Mouse (Mus musculus): ENCODE results near the gene Pip5k1c. TPM values are rescaled to one million over a fixed set of nuclear protein-coding genes. Genes with fewer than 3 reads are reported as not detected.

Gene Pip5k1c
- polyA plus RNA-seq, 1 experiment from 2014 or later, result 73.1 TPM

DNA sequence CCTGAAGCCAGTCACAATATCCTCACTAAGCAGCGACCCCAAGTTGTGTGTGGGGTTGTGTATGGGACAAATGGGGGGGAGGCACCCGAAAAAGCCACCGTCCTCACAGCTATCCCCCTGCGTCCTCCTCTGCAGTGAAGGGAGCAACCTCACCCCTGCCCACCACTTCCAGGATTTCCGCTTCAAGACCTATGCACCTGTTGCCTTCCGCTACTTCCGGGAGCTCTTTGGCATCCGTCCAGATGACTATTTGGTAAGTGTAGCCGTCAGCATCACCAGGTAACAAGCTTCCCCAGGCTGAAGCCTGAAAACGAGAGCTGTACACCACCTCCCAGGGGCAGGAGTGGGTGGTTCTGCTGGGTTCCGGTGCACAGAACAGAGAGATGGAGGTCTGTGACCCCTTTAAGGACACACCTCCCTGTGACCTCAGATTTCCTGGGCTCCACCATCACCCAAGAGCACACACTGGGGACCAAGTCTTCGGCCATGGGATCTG is 13.5 kb downstream of the Pip5k1c start:
- Histone ChIP-seq H3K27ac (no peak overlapping the region), H3K4me3 (no peak overlapping the region), H3K4me2 (no peak overlapping the region), H3K9ac (no peak overlapping the region), H3K27me3 (no peaks in the 10 kb centered on the region), H3K36me3 (ENCODE audit: poor library complexity, severe bottlenecking) (peaks cover 58% of the 10 kb centered on the region), H3K4me1 (peaks cover 16% of the 10 kb centered on the region), H3K9me3 (replicated peaks) (no peaks in the 10 kb centered on the region)
- 91% methylated on average over 12 of the region's 12 CpGs for WGBS
- no peak for ATAC-seq

DNA sequence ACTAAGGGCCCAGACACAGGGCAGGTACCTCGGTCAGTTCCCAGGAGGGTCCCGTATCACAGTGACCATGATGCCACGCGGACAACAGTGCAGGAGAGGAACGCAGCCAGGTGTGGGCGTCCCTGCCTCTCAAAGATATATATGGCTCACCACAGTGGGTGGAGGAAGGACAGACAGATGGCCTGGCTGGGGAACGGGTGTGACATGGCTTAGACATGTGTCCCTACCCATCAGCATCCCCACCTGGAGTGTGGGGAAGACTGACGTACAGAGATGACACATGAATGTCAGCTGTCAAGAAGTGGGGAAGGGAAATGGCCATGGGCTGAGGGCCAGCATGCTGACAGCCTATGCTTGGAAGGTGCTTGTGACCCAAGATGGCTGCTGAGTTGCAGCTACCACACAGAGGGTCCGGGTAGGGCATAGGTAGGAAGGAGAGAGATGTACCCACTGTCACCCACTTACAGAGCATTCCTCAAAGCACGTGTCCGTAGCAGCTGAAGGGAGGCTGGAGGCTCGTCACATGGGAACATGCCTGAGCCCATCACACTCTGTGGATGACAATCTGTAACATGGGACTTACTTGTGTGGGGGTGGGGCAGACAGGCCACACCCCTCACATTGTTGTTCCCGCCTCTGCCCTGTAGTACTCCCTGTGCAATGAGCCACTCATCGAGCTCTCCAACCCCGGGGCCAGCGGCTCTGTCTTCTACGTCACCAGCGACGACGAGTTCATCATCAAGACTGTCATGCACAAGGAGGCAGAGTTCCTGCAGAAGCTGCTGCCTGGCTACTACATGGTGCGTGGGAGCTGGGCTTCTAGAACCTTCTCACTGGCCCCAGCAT is 14.3 kb downstream of the Pip5k1c start:
- Histone ChIP-seq H3K9me3 (replicated peaks) (no peaks in the 10 kb centered on the region), H3K4me3 (no peak overlapping the region), H3K27me3 (no peaks in the 10 kb centered on the region), H3K9ac (no peak overlapping the region), H3K36me3 (ENCODE audit: poor library complexity, severe bottlenecking) (peaks cover 66% of the 10 kb centered on the region), H3K4me2 (no peak overlapping the region), H3K27ac (no peak overlapping the region), H3K4me1 (peaks cover 14% of the 10 kb centered on the region)
- no peak for ATAC-seq
- 95% methylated on average over 21 of the region's 21 CpGs for WGBS

DNA sequence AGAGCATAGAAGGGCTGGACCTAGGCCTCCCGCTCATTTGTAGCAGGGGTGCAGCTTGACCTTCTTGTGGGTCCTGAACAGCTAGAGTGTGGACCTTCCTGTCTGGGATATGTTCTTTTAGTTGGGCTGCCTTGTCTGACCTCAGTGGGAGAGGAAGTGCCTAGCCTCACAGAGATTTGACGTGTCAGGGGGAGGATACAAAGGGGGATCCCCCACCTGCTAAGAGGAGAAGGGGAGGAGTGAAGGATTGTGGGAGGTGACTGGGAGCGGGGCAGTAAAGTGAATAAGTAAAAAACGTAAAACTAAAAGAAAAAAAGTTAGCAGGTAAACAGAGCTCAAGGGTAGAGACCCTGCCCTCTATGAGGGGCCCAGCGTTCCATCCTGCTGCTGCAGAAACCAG is 16.8 kb downstream of the Pip5k1c start:
- 90% methylated on average over 5 of the region's 5 CpGs for WGBS
- Histone ChIP-seq H3K36me3 (ENCODE audit: poor library complexity, severe bottlenecking) (peaks cover 91% of the 10 kb centered on the region), H3K9ac (no peak overlapping the region), H3K4me1 (no peaks in the 10 kb centered on the region), H3K27me3 (no peaks in the 10 kb centered on the region), H3K9me3 (replicated peaks) (no peaks in the 10 kb centered on the region), H3K4me2 (no peak overlapping the region), H3K4me3 (no peak overlapping the region), H3K27ac (no peak overlapping the region)
- ATAC-seq, result no peak

DNA sequence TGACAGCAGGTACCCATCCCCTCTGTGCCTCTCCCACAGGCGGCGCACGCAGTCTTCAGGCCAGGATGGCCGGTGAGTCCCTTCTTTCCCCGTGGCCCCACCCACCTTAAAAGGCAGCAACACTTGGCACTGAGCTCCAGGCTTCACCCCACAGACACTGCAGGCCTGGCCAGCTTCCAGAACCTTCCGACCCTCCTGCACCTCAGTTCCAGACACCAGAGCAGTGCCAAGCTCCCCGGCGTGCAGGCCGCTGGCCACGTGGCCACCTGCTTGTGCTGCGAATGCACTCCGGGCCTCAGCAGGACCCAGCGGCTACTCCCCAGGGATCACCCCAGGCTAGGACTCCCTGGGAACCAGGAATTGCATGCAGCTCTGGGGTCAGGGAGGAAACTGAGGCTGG is 20.8 kb downstream of the Pip5k1c start:
- no peak for ATAC-seq
- Histone ChIP-seq H3K36me3 (ENCODE audit: poor library complexity, severe bottlenecking) (peaks cover 94% of the 10 kb centered on the region), H3K4me2 (no peak overlapping the region), H3K27ac (no peak overlapping the region), H3K4me1 (peaks cover 12% of the 10 kb centered on the region), H3K4me3 (no peak overlapping the region), H3K9me3 (replicated peaks) (no peaks in the 10 kb centered on the region), H3K9ac (no peak overlapping the region), H3K27me3 (no peaks in the 10 kb centered on the region)
- 93% methylated on average over 13 of the region's 13 CpGs for WGBS

DNA sequence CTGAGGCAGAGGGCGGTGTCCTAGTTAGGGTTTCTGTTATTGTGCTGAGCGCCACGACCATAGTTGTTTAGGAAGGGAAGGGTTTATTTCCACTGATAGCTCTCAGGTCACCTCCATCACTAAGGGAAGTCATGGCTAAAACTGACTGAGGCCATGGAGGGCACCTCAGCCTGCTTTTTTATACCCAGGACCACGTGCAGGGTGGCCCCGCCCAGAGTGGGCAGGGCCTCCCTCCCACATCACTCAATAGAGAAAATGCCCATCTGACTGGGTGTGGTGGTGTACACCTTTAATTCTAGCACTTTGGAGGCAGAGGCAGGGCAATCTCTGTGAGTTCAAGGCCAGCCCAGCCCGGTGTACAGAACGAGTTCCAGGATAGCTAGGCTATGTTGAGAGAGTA is 21.4 kb downstream of the Pip5k1c start:
- ATAC-seq, result no peak
- Histone ChIP-seq H3K36me3 (ENCODE audit: poor library complexity, severe bottlenecking) (peaks cover 91% of the 10 kb centered on the region), H3K9ac (no peak overlapping the region), H3K4me2 (no peak overlapping the region), H3K9me3 (replicated peaks) (no peaks in the 10 kb centered on the region), H3K4me3 (no peak overlapping the region), H3K4me1 (peaks cover 19% of the 10 kb centered on the region), H3K27me3 (no peaks in the 10 kb centered on the region), H3K27ac (no peak overlapping the region)
- WGBS, result 82% methylated on average over 7 of the region's 7 CpGs

DNA sequence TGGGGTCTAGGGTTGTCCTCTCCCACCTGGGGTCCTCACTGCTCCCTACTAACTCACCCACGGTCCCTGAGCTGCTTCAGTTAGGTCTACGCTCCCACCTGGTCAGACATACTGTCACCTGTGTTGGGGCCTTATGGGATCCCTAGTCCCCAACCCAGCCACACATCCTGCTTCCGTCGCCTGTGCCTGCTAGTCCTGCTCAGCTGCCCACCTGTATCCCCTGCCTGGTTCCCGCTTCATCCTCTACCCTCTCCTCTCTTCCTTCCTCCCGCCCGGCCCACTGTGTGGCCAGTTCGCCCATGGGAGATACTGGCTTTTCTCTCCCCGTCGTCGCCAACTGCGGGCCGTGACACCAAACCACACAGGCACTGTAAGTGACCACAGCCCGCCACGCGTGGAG is 22.8 kb downstream of the Pip5k1c start:
- Histone ChIP-seq H3K4me3 (no peak overlapping the region), H3K9me3 (replicated peaks) (no peaks in the 10 kb centered on the region), H3K9ac (no peak overlapping the region), H3K27ac (no peak overlapping the region), H3K4me2 (no peak overlapping the region), H3K36me3 (ENCODE audit: poor library complexity, severe bottlenecking) (peaks cover 77% of the 10 kb centered on the region), H3K27me3 (no peaks in the 10 kb centered on the region), H3K4me1 (peaks cover 26% of the 10 kb centered on the region)
- no peak for ATAC-seq
- WGBS, result 94% methylated on average over 16 of the region's 16 CpGs

DNA sequence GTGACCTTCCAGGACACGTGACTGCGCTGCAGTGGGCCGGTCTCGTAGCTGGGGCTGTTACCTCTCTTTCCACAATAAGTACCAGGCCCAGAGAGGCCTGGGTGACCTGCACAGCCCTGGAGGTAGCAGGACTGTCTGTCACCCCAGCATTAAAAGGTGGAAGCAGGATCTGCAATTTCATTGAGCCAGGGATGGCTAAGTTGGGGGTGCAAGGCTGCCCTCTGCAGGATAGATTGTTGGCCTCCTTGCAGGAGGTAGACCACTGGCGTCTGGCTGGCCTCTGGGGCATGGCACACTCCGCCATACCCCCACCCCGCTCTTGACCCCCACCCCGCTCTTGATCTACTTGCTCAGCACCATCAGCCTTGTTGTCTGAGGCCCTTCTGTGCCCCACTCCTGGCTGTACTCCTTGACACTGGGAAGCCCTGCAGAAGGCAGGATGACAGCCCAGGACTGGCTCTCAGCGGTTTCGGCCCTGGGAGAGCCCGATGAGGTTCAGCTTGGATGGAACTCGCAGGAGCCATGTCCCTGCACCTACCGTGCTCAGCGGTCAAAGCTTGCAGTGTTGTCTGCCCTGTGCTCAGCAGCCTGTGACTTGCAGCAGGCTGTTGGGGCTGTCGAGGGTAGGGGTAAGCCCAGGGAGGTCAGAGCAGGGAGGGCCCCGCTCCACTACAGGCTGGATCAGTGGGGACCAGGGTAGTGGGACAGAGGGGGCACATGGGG is 23.7 kb downstream of the Pip5k1c start:
- Histone ChIP-seq H3K4me3 (no peak overlapping the region), H3K36me3 (ENCODE audit: poor library complexity, severe bottlenecking) (peaks cover 68% of the 10 kb centered on the region), H3K27ac (no peak overlapping the region), H3K4me1 (peaks cover 26% of the 10 kb centered on the region), H3K27me3 (no peaks in the 10 kb centered on the region), H3K4me2 (peak overlapping the region; percentile 19; the same call in 1 of the 2 replicates), H3K9ac (peak overlapping the region; percentile 56), H3K9me3 (replicated peaks) (no peaks in the 10 kb centered on the region)
- ATAC-seq, result no peak
- 40% methylated on average over 16 of the region's 16 CpGs for WGBS

DNA sequence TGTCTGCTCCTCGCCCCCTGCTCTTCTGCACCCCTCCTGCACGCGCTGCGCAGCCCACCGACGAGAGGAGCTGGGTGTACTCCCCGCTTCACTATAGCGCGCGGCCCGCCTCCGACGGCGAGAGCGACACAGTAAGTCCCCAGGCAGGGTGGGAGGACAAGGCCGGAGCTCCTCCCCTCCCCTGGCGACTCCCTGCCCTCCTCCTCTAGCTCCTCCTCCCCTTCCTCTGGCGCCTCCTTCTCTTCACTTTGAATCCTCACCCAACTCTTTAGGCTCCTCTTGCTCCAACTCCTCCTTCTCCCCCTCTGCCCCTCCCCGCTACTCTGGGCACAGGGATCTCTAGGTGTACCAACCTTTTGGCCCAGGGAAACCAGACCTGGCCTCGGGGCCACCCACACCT is 24.5 kb downstream of the Pip5k1c start:
- Histone ChIP-seq H3K4me1 (peaks cover 34% of the 10 kb centered on the region), H3K4me2 (0 out of 2 replicates have a peak overlapping the region, but pooled peaks have one; percentile 19), H3K27ac (no peak overlapping the region), H3K9ac (peak overlapping the region; percentile 56), H3K36me3 (ENCODE audit: poor library complexity, severe bottlenecking) (peaks cover 62% of the 10 kb centered on the region), H3K9me3 (replicated peaks) (no peaks in the 10 kb centered on the region), H3K4me3 (no peak overlapping the region; the same call in 1 of the 2 replicates), H3K27me3 (no peaks in the 10 kb centered on the region)
- ATAC-seq, result no peak
- WGBS, result 10% methylated on average over 18 of the region's 20 CpGs

DNA sequence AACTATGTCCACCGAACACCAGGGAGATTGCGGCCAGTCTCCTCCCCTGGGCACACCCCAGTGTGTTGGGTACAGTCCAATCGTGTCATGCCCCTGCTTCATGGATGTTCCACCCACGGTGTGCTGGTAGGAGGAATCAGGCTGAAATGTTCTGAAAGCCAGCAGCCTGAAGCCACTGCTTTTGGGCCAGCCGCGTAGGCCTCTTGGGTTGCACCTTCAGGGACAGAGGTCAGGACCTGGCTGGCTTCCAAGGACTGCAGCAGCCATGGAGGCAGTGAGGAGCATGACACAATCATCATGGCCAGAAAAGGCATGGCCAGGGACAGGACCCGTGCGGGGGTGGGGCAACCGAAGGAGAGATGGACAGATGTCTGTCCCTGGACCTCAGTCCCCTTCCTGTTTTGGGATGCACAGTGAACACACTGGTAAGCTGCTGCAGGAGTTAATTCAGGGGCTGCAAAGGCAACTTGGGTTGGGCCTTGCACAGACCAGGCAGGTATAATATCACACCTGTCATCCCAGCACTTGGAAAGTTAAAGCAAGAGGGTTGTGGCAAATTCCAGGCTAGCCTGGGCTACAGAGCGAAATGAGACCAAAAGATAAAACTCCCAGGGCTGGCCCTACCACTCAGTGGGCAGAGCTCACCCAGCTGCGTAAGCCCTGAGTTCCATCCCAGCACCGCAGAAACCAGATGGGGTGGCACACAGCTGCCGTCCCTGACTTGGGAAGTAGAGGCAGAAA is 26.0 kb downstream of the Pip5k1c start:
- H3K36me3 ChIP-seq (ENCODE audit: poor library complexity, severe bottlenecking), result peaks cover 62% of the 10 kb centered on the region
- no peaks in the 10 kb centered on the region for H3K9me3 ChIP-seq (replicated peaks)
- H3K4me3 ChIP-seq, result no peak overlapping the region
- H3K4me2 ChIP-seq, result peak overlapping the region; percentile 85
- peak overlapping the region; percentile 62; the same call in 1 of the 2 replicates for H3K9ac ChIP-seq
- no peak for ATAC-seq
- H3K27ac ChIP-seq, result no peak overlapping the region
- 93% methylated on average over 13 of the region's 13 CpGs for WGBS
- peaks cover 42% of the 10 kb centered on the region for H3K4me1 ChIP-seq
- H3K27me3 ChIP-seq, result no peaks in the 10 kb centered on the region

DNA sequence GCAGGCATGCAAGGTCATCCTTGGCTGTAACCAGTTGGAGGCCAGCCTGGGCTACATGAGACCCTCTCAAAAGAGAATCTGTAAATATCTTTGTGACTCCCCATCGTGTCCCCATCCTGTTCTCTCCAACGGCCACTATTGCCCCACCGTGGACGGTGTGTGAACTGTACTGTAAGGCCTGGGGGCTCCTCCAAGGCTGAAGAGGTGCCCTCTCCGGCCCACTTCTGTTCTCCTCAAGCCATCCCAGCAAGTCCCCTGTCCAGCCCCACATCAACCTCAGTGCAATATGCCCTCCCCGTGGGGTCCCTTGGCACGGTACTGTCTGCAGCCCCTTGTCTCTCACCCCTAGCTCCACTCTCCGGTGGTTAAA is 26.6 kb downstream of the Pip5k1c start:
- H3K4me3 ChIP-seq, result peak overlapping the region; percentile 96
- H3K36me3 ChIP-seq (ENCODE audit: poor library complexity, severe bottlenecking), result peaks cover 62% of the 10 kb centered on the region
- H3K9ac ChIP-seq, result peak overlapping the region; percentile 62
- H3K27me3 ChIP-seq, result no peaks in the 10 kb centered on the region
- no peaks in the 10 kb centered on the region for H3K9me3 ChIP-seq (replicated peaks)
- 42% methylated on average over 8 of the region's 8 CpGs for WGBS
- H3K4me2 ChIP-seq, result peak overlapping the region; percentile 85
- H3K27ac ChIP-seq, result peak overlapping the region; percentile 88; the same call in 1 of the 2 replicates
- H3K4me1 ChIP-seq, result peaks cover 42% of the 10 kb centered on the region
- no peak for ATAC-seq

DNA sequence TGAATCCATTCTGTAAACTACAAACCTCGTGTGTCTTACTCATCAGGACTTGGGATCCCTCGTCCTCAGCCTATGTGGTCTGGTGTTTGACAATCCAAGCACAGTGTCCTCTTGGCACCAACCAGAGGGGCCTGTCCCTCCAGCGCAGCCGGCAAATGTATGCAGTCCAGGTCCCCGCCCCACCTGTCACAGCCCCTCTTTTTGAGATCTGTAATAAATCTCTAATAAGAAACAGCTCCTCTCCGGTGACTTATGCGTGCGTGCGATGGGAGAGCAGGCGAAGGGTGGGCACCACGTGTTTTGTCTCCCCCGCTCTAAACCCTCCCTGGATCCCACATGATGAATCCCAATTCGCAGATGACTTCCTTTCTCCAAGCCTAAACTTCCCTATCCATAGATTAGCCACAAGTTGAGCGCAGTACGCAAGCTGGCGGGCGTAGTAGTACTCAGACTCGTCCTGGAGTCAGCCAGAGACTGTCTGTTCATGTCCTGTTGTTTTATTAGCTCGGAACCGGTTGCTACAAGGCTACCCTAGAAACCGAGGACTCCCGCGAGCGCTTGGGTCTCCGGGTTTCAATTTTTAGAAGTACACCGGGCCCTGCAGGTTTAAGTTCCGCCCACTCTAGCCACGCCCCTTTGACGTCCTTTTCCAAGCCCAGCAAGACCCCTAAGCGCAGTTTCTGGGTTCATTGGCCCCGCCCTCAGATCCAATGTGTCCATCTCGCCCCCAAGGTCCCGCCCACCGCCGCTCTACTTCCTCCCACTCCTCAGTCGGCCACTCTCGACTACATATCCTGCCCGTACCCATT is 27.2 kb downstream of the Pip5k1c start:
- Histone ChIP-seq H3K4me3 (peak overlapping the region; percentile 96), H3K36me3 (ENCODE audit: poor library complexity, severe bottlenecking) (peaks cover 62% of the 10 kb centered on the region), H3K27me3 (no peaks in the 10 kb centered on the region), H3K4me1 (peaks cover 42% of the 10 kb centered on the region), H3K9me3 (replicated peaks) (no peaks in the 10 kb centered on the region), H3K9ac (peak overlapping the region; percentile 62), H3K27ac (peak overlapping the region; percentile 88), H3K4me2 (peak overlapping the region; percentile 85)
- 2% methylated on average over 38 of the region's 38 CpGs for WGBS
- peak; percentile 0 for ATAC-seq
